Mouse (Mus musculus) kidney, postnatal 14 days (tissue): ENCODE measurements at regions not wholly inside any gene's neighbourhood (a gene's known extent, or its start where the extent isn't known, plus 50 kb on each side); places are given as distances from the start of the nearest gene placed in this dataset.

Experiments
- DNase-seq: peaks from one replicate; pipeline ENCODE4 v3.0.0; 2022; ENCODE audit warnings: mixed read lengths

- no peak for DNase-seq
Observed at GRCm38 (mm10) chr1:154993927-154994856, 105.2 kb downstream of the Ier5 start.

DNA sequence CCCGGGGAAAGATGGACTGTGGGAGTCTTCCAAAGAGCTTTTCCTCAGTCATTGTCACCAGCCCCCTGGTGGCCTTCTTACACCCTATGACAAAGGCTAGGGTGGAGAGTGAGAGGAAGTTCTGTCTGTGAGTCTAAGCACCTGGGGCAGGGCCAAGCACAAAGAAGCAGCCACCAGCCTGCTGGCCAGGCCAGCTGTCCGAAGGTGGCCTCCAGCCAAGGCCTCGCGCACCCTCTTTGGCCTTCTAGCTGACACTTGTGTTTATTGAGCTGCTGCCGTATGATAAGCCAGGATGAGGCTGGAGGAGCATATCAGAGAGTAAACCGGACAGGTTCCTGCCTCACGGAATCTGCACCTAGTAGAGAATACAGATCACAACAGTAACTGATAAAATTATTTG, 99.0 kb upstream of the Cacna1e start:
- DNase-seq = no peak

- no peak for DNase-seq
Observed at GRCm38 (mm10) chr1:154982836-154983235, 98.5 kb upstream of the Cacna1e start.

DNA sequence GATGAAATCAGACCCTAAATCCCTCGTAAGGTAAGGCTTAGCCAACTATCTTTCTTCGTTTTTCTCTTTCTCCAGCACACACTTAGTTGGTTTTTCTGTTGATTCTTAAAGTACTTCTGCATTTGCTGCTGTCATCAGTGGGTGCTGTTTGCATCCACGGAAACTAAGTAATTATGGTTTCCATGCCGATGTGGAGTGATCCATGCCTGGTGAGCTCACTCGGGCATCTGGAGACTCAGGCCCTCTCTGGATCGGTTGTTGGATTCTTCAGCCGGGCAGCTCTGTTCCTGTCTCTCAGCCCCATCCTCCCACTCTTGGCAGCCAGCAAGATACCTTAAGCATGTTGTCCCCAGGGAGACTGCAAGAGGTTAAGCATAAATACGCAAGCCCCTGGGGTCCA, 97.4 kb upstream of the Cacna1e start:
- DNase-seq = no peak

- DNase-seq = no peak
Observed at GRCm38 (mm10) chr1:154975732-154976131, 91.4 kb upstream of the Cacna1e start.

DNA sequence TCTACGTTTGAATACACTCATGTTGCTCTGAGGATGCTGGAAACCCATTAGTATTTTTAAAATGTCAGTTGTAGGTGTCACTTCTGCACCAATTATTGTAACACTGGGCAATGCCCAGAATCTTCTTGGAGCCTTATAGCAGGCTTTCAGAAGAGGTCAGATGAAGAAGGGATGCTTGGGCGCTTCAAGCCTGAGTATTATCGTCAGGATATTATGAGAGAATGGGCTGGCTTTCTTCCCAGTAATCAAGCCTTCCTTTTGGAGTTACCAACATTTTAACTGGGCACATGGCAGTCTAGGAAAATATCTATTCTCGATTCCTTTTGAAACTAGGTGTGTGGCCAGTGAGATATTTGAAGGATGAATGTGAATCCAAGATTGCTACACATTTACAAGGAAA, 77.0 kb upstream of the Cacna1e start:
- no peak for DNase-seq

GRCm38 (mm10) chr1:154956625-154957031, 72.3 kb upstream of the Cacna1e start:
- no peak for DNase-seq

DNA sequence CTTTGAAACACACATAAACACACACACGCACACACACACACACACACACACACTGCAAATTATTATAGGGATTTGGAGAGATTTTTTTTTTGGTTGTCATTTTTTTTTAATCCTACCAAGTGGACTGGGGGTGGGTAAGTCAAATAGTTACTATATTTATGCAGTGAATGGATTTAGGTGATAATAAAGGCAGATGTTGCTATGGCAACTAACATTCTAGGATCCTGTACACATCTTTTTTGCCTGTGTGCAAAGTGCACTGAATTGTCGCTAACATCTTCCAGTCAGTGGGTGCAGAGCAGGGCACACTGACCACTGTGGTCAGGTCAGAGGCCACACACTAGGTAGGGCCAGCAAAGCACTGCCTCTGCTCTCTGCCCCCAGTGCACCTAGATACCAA, 68.4 kb upstream of the Cacna1e start:
- DNase-seq = no peak
